Mouse (Mus musculus) myocyte (in vitro differentiated cells): ENCODE results near the gene Slc39a10. TPM values are rescaled to one million over a fixed set of nuclear protein-coding genes. Genes with fewer than 3 reads are reported as not detected.
"Not testable (repeated sequence)": the region's sequence is repeated elsewhere in the genome, so short reads cannot be mapped to it uniquely, and the experiment has no call there.

Experiments
- H3K27me3 ChIP-seq: one replicate; pipeline ENCODE4 v1.6.1; 2011; ENCODE audit not compliant: control insufficient read depth, insufficient read depth, insufficient read length
- H3K36me3 ChIP-seq: one replicate; pipeline ENCODE4 v1.6.1; 2011; ENCODE audit not compliant: control insufficient read depth, insufficient read depth
- H3K4me2 ChIP-seq: one replicate; pipeline ENCODE4 v1.6.1; 2011; ENCODE audit warnings: low read depth, control low read depth
- H3K4me3 ChIP-seq: one replicate; pipeline ENCODE4 v1.5.1; 2011; ENCODE audit warnings: mild to moderate bottlenecking, control low read depth, moderate library complexity
- H3K79me2 ChIP-seq: one replicate; pipeline ENCODE4 v1.6.1; 2011; ENCODE audit not compliant: control insufficient read depth, insufficient read depth
- H3ac ChIP-seq: one replicate; pipeline ENCODE4 v1.6.1; 2011; ENCODE audit not compliant: control insufficient read depth, insufficient read length
- CEBPB ChIP-seq: IDR thresholded peaks from 2 replicates; pipeline ENCODE4 v1.6.1; 2011; ENCODE audit warnings: mild to moderate bottlenecking, moderate library complexity; ENCODE audit not compliant: poor library complexity, insufficient read depth, severe bottlenecking
- E2F4 ChIP-seq: IDR thresholded peaks from one replicate; pipeline ENCODE4 v1.6.1; 2011; ENCODE audit warnings: mild to moderate bottlenecking, control low read depth, moderate library complexity; ENCODE audit not compliant: insufficient read depth
- MAX ChIP-seq: IDR thresholded peaks from one replicate; pipeline ENCODE4 v1.6.1; 2011; ENCODE audit warnings: low read depth, mild to moderate bottlenecking, control low read depth
- MYOD1 ChIP-seq, 3 experiments: IDR thresholded peaks; one replicate each; pipeline ENCODE4 v1.6.1; 2011; ENCODE audit warnings: control low read depth in 2 of 3, low read depth in 2 of 3, mild to moderate bottlenecking in 2 of 3, moderate library complexity in 1 of 3; ENCODE audit not compliant: insufficient read length in 2 of 3, control insufficient read depth in 1 of 3
- MYOG ChIP-seq, 3 experiments: IDR thresholded peaks; one replicate each; pipeline ENCODE4 v1.6.1; 2011; ENCODE audit warnings: control low read depth in 2 of 3, low read depth in 2 of 3, mild to moderate bottlenecking in 2 of 3; ENCODE audit not compliant: insufficient read length in 2 of 3, control insufficient read depth in 1 of 3, insufficient read depth in 1 of 3
- POLR2A ChIP-seq: IDR thresholded peaks from one replicate; pipeline ENCODE4 v1.6.1; 2011; ENCODE audit warnings: low read depth, mild to moderate bottlenecking, control low read depth, moderate library complexity; ENCODE audit not compliant: insufficient read length
- POLR2AphosphoS2 ChIP-seq: IDR thresholded peaks from one replicate; pipeline ENCODE4 v1.6.1; 2011; ENCODE audit warnings: low read depth, control low read depth; ENCODE audit not compliant: insufficient read length
- REST ChIP-seq: IDR thresholded peaks from one replicate; pipeline ENCODE4 v1.6.1; 2011; ENCODE audit warnings: mild to moderate bottlenecking, control low read depth, moderate library complexity; ENCODE audit not compliant: insufficient read depth, insufficient read length
- SRF ChIP-seq: IDR thresholded peaks from one replicate; pipeline ENCODE4 v1.6.1; 2011; ENCODE audit warnings: low read depth; ENCODE audit not compliant: control insufficient read depth, insufficient read length
- TCF12 ChIP-seq: IDR thresholded peaks from one replicate; pipeline ENCODE4 v1.6.1; 2011; ENCODE audit warnings: mild to moderate bottlenecking, control low read depth; ENCODE audit not compliant: poor library complexity, insufficient read depth, severe bottlenecking
- TCF3 ChIP-seq: IDR thresholded peaks from one replicate; pipeline ENCODE4 v1.6.1; 2011; ENCODE audit warnings: low read depth, control low read depth; ENCODE audit not compliant: insufficient read length
- USF1 ChIP-seq: IDR thresholded peaks from one replicate; pipeline ENCODE4 v1.6.1; 2011; ENCODE audit warnings: low read depth, mild to moderate bottlenecking, control low read depth, moderate library complexity
- polyA plus RNA-seq: library from polyadenylated mRNA; unstranded; fragments of >200 nt; fragmentation: generic; extraction: Trizol; gene quantifications from one replicate; pipeline ENCODE4 v1.2.1, GENCODE M21; 2012; ENCODE audit warnings: missing spikeins

The Slc39a10 gene
- polyA plus RNA-seq, 1 experiment, result 2.3 TPM

DNA sequence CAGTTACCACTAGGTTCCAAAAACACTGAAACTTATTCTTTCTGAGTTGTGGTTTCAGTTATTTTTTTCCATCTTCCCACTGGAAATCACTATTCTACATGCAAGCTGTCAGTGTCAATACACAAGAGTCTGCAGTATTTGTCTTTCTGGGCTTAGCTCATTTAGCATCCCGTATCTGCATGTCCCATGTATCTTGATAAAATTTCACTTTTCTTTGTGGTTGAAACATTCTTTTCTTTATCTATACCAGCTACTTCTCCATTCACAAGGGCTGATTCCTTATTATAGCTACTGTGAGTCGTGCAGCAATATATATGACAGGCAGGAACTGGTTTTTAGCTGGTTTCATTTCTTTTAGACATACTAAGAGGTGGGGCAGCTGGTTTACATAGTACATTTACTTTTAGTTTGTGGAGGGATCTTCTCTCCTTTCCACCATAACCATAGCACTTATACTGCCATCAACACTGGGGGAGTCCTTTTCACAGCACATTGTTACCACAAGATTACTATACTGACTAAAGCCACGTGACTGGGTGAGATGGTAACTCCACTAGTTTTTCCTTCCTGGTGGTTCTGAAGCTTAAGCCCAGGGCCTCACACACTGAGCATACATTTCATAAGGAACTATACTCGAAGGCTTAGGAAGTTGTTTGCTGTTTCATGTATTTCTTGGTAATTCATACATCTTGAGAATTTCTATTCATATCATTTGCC is 70.2 kb downstream of the Slc39a10 start:
- no peaks in the 10 kb centered on the region for H3K36me3 ChIP-seq
- no peaks in the 10 kb centered on the region for H3K79me2 ChIP-seq
- H3K4me2 ChIP-seq, result no peak overlapping the region
- no peaks in the 10 kb centered on the region for H3K27me3 ChIP-seq
- H3K4me3 ChIP-seq, result no peak overlapping the region
- TF ChIP-seq USF1 (no peak), TCF3 (no peak)
- H3ac ChIP-seq, result no peak overlapping the region

DNA sequence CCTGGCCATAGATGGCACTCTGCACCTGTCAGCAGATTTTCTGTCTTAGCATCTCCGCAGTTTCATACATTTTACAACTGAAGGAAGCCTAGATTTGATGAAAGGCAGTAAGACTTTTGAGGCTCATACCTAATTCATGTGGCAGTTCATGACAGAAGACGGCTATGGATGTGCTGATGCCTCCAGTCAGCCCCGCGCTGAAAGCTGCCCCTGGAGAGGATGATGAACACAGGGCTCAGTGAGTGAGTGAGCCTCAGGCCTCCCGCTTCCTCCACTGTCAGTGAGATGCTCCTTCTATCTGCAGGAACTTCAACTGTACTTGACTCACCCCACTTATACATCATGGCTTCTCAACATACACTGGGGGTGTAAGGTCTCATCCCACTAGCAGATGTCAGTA is 74.7 kb downstream of the Slc39a10 start:
- H3K27me3 ChIP-seq, result no peaks in the 10 kb centered on the region
- H3K4me3 ChIP-seq, result no peak overlapping the region
- H3K4me2 ChIP-seq, result no peak overlapping the region
- TF ChIP-seq TCF12, result no peak
- no peak for TF ChIP-seq POLR2A
- no peak for TF ChIP-seq REST
- TF ChIP-seq POLR2AphosphoS2, result no peak
- no peak for TF ChIP-seq MAX
- TF ChIP-seq MYOD1 (IDR thresholded peaks at IDR 0.05; ENCODE audit: control insufficient read depth in 1 of 3, insufficient read length in 2 of 3, low read depth in 2 of 3), result no peak
- no peak for TF ChIP-seq CEBPB
- no peaks in the 10 kb centered on the region for H3K79me2 ChIP-seq
- no peak overlapping the region for H3ac ChIP-seq
- no peaks in the 10 kb centered on the region for H3K36me3 ChIP-seq

DNA sequence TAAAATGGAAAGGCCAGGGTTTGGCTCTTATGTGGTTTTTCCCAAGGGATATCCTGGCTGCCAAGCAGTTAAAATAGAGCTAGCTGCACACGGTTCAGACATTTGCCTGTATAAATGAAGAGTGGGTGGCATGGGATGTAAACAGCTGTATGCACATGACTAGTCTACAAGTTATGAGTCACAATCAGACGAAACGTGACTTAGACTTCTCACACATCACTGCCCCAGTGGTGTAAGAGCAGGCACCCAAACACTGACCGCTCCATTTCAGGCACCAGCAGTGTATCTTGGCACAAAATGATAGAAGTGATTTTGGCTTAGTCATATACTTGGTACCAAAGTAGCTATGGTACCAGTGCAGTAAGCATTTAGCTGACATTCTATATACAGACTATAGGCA is 84.0 kb downstream of the Slc39a10 start:
- not testable (repeated sequence) for H3K79me2 ChIP-seq, H3K4me2 ChIP-seq, H3ac ChIP-seq, H3K36me3 ChIP-seq, H3K27me3 ChIP-seq, H3K4me3 ChIP-seq

DNA sequence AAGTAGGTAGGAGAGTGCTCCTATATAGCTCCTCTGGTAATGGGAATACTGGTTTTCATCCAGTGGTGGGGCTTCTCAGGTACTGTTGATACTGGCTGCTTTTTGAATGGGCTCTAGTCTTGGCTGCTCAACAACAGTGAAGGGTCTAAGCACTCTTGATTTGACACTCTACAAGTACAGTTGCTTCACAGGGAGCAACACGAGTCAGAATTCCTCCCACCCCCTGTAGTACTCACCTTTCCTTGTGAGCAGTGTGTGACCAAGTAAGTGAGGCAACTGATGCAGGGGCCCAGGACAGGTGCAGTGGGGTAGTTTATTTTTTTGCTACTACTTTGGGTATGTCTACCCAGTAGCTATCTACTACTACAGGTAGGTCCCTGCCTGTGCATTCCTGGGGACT is 87.6 kb downstream of the Slc39a10 start:
- no peaks in the 10 kb centered on the region for H3K36me3 ChIP-seq
- no peak for TF ChIP-seq SRF
- TF ChIP-seq MYOD1 (IDR thresholded peaks at IDR 0.05; ENCODE audit: control insufficient read depth in 1 of 3, insufficient read length in 2 of 3, low read depth in 2 of 3), result no peak
- TF ChIP-seq CEBPB, result no peak
- no peak for TF ChIP-seq POLR2A
- TF ChIP-seq MYOG (IDR thresholded peaks at IDR 0.05; ENCODE audit: control insufficient read depth in 1 of 3, insufficient read depth in 1 of 3, insufficient read length in 2 of 3, low read depth in 2 of 3), result no peak
- TF ChIP-seq POLR2AphosphoS2, result no peak
- no peak for TF ChIP-seq E2F4
- TF ChIP-seq USF1, result no peak
- no peak for TF ChIP-seq MAX
- no peak for TF ChIP-seq REST
- no peak for TF ChIP-seq TCF12
- no peaks in the 10 kb centered on the region for H3K27me3 ChIP-seq
- no peak overlapping the region for H3ac ChIP-seq
- H3K4me2 ChIP-seq, result no peak overlapping the region
- H3K4me3 ChIP-seq, result no peak overlapping the region
- no peaks in the 10 kb centered on the region for H3K79me2 ChIP-seq

DNA sequence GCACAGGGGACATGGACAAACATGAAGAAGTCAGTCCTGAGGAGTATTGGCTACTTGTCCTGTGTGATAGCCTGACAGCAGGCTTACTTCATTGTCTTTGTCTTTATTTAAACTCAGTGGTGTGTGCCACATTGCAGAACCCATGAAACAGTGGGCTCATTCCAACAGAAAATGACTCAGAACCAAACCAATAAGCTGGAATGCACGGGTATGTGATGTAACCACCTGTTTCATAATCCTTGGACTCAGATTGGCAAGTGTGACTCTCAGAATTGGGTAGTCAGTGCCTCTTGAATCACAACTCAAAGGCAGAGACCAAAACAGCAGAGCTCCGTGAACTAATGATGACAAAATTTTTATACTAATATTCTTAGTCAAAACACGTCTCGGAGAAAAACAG is 110.4 kb downstream of the Slc39a10 start:
- not testable (repeated sequence) for H3K4me2 ChIP-seq, H3K27me3 ChIP-seq, H3K36me3 ChIP-seq, H3ac ChIP-seq, H3K79me2 ChIP-seq, H3K4me3 ChIP-seq

DNA sequence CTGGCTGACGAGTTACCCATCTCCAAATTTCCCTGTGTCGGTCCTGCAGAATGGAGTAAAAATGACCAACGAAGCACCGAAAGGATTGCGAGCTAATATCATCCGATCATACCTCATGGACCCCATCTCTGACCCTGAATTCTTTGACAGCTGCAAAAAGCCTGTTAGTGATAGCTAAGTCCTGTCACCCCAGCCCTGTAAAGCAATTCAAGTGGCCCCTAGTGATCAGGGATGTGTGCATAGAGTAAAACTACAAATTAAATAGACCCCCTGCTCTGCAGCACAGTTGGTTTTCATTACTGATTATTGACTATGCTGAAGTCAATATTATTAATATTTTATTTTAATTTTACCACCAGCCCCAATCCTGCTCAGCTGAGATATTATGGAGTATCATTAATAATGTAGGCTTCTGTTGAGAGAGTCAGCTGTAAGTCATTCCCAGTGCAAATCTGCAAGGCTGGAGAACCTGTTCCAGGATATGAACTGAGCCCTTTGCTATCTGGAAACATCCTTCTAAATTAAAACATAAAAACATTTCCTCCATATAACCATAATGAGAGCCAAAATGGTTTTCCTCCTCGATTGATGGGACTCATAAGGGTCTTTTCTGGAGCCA is 122.5 kb downstream of the Slc39a10 start:
- H3K4me2 ChIP-seq, H3K27me3 ChIP-seq, H3K79me2 ChIP-seq, H3K36me3 ChIP-seq, H3ac ChIP-seq, H3K4me3 ChIP-seq: not testable (repeated sequence)

DNA sequence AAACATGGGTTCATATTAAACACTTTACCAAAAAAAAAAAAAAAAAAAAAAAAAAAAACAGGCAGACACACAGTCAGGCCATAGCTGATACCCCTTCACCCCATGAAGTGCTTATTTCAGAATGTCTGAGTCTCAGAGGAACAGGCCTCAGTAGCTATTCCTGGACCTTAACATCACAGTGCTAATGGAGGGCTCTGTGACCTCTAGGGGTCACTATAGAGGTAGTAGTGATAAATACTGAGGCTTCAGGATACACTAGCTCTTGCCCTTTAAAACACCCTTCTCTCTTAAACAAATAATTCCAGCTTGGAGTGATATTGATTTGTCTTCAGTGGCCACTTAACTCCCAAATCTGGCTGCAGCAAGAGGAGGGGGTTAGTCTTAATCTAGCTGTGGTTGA is 123.3 kb downstream of the Slc39a10 start:
- not testable (repeated sequence) for H3K4me3 ChIP-seq

DNA sequence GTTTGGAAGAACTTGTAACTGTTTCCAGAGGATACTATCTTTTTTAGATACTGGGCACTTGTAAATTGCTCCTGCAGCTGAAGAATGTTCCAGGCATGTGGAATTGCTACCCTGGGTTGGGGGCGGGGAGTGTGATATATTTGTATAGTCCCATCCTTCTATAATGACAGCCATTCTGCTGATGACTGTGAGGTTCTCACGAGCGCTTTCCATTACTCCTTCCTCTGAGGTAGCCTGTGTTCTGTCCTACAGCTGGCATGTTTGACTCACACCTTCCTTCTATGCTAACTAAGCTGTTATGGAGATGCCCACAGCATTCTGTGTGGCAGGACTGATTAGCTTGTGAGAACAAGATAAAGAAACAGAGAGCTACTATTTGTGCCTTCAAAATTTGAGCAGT is 128.1 kb downstream of the Slc39a10 start:
- H3K79me2 ChIP-seq, H3ac ChIP-seq, H3K27me3 ChIP-seq, H3K4me2 ChIP-seq, H3K4me3 ChIP-seq, H3K36me3 ChIP-seq: not testable (repeated sequence)

More for the DNA sequence above, 123.3 kb downstream of the Slc39a10 start:
- not testable (repeated sequence) for H3ac ChIP-seq, H3K79me2 ChIP-seq, H3K4me2 ChIP-seq, H3K27me3 ChIP-seq, H3K36me3 ChIP-seq
